Mouse (Mus musculus): ENCODE data around the gene Map2k5.

DNA sequence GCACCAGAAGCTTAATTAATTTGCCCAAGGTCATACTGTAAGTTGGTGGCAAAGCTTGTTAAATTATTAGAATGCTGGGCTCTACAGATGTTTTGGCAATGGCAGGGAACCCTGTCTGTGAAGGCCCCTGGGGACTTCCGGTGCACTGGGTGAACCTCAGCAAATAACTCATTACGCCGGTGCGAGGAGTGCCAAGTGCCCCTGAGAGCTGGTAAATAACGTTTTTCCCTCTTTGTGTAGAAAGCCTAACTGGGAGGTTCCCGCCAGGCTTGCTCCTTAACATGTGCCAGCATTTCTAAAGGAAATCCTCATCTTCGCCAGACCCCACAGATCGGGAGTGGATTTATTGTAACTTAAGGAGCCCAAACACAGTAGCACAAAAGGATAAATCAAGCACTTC, 136.5 kb downstream of the Map2k5 start:
- TF ChIP-seq CTCF (IDR thresholded peaks at IDR 0.05; ENCODE audit: extremely low read depth, insufficient read depth, insufficient read length, insufficient replicate concordance) (no peak), POLR2A (IDR thresholded peaks at IDR 0.05; ENCODE audit: low read depth, low read length) (no peak)
